Mouse (Mus musculus) bone marrow, adult 2 months (tissue): ENCODE data around the gene Jmy.

ENCODE experiments used
- CTCF ChIP-seq: fragments of 200-500 bp; IDR thresholded peaks from 2 replicates; pipeline ENCODE4 v1.5.1; 2011; ENCODE audit warnings: low read length, control low read depth; ENCODE audit not compliant: control insufficient read depth, insufficient read depth
- POLR2A ChIP-seq: fragments of 200-500 bp; IDR thresholded peaks from 2 replicates; pipeline ENCODE4 v1.6.1; 2011; ENCODE audit warnings: low read depth, mild to moderate bottlenecking, control low read depth, low read length, borderline replicate concordance; ENCODE audit not compliant: control insufficient read depth

GRCm38 (mm10) chr13:93518753-93519319 lies 19.2 kb upstream of the Jmy start:
- TF ChIP-seq CTCF (no peak), POLR2A (no peak)
